Mouse (Mus musculus) megakaryocyte, adult 5-6 weeks (primary cell): Measurements from ENCODE around the gene Slf2. TPM values are rescaled to one million over a fixed set of nuclear protein-coding genes. Genes with fewer than 3 reads are reported as not detected.

Experiments
- ATAC-seq: 2 replicates; pipeline ENCODE4 v1.8.0; 2016; ENCODE audit warnings: mild to moderate bottlenecking, inconsistent platforms; ENCODE audit not compliant: poor library complexity, severe bottlenecking
- total RNA-seq, 2 experiments: library from RNA; stranded (forward) in 1 of 2; stranded (reverse) in 1 of 2; fragments of 153-499, 151-499 nt in 1 of 2; fragments of 221-1000, 200-1000 nt in 1 of 2; gene quantifications; 2 replicates each; pipeline versions ENCODE4 v1.2.3 to v1.2.4; 2015 to 2017

Slf2 gene
- total RNA-seq, 2 experiments from 2014 or later, result 27.8 to 36.3 TPM

DNA sequence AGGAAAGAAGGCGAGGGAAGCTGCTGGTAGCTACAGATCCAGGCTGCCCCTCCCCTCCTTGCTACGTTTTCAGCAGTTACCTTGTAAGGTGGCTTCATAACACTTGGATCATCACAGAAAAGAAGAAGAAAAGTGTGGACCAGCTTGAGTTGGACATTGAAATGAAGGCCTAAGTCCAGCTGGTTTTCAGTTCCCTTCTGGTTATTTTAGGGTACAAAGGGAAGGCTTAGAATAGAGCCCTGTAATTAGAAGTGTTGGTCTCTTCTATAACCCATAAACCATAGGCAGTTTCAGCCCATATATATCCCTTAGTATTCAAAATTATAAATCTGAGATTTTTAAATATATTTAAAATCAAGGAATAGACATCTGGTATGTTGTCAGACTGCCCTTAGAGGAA lies 49.8 kb downstream of the Slf2 start:
- no peak for ATAC-seq

DNA sequence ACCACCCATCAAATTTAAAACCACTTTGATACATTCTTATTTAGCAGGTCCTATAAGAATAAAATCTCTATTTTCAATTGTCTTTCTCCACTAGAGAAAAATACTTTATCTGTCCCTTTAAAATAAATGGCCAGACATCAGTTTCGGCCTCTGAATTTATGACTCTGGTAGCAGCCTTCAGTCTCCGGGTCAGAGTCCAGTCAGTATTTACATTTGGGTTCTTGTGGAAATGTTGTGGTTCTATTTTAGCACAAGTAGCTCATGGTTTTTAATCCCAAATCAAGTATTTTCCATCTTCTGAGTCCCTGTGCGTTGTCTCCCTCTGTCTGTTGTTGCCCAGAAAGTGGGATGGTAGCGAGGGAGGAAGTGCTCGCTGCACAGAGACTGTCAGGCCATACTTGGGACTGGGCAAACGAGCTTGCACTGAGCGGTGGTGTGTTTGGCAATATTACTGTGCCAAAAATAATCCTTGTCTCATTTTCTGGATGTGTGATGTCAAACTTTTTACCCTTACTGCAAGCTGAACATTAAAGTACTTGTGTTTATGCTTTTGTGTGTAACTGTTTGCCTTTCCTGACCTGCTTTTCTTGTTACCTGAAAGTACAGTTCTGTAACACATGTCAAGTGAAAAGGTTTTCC lies 51.6 kb downstream of the Slf2 start:
- no peak for ATAC-seq

DNA sequence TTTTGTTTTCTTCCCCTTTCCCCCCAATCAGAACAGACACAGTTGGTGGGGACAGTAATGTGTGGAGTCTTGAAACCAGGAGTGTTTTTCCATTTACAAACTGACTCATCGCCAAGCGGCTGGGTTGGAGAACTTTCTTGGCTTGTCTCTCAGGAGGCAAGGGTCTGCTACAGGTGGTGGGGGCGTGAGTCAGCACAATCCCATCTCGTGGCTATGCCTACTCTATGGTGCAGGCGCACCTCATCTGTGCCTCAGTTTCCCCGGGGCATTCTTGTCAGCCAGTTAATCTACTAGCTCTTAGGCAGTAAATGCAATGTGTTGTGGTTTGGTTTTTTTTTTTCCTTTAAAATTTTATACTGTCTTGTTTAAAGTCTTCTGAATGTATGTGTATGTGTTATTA lies 52.4 kb downstream of the Slf2 start:
- ATAC-seq, result no peak

DNA sequence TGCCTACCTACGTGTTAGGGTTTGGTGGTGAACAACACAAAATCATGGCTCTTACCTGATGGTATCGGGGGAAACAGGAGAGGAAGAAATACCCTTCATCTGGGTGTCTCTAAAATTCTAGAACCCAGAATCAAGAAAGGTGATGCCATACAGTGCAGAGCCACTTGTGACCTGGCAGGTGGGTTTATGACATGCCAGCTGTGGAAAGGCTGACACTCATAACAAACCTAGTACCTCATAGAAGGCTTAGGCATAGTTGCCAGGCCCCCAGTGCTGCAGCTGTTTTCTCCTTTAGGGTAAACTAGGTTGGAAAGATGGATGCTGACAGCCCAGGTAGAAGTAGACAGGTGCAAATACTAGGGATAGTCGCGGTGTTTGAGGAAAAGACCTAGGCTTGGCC lies 53.5 kb downstream of the Slf2 start:
- ATAC-seq, result no peak

DNA sequence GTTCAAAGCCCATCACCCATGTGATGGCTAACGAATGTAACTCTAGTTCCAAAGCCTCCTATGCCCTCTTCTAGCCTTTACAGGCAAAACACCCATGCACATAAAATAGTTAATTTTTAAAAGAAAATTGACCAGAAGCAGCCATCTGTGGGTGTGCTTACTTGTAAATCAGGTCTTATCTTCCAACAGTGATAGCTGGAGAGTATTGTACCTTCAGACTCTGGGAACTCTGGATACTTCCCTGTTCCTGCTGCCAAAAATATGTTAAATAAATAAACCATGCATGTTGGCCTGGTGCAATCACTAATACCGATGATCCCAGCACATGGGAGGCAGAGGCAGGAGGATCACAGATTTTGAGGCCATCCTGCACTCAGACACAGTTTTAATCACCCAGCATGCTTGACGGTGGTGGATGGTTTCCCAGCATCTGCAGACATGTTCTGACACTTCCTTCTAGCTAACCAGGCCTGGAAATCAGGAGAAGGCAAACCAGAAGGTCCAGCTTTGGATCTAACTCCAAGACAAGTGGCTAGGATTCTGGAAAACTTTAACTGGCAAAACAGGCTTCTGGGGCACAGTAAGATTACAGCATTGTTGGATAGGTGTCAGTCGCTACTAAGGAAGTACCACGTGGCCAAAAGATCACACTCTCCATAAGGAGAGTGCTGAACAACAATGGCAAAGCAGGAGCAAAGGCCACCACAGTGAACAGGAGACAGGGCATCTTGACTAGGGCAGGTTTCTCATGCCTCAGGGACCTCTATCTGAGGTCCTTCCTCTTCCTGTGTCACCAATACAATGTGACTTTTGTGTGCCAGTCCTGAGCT lies 54.4 kb downstream of the Slf2 start:
- ATAC-seq, result no peak

DNA sequence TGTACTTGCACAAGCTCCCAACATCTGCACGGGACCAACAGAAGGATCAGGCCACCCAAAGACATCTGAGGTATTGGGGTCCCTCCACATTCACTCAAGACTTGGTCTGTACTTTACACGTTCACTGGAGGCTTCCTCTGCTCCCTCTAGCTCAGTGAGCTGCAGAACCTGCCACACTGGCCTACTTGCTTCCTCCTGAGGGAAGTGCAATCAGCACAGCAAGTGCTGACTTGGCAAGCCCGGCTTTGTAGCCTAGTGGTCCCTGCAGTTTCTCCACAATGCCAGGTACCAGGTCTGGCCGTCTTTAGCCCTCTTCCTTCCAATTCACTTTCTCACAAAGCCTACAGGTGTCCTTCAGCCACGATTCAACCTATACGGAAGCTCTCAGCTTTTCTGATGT lies 56.1 kb downstream of the Slf2 start:
- ATAC-seq, result no peak

DNA sequence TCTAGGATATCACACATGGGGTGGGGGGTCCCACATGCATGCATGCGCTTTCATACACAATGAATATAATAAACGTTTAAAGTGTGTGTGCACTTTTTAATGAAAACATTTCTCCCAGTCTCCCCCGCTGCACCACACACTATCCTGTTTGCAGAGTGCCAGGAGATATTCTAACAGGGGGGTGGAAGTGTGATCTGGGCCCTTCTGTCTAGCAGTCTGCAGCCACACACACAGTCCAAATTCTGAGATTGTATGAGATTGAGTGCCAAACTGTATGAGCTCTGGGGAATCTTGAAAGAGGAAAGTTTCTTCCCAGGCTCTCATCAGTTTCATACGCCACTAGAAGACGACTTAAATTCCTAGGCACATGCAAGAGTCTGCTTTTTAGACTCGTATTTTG lies 56.9 kb downstream of the Slf2 start:
- ATAC-seq, result no peak

DNA sequence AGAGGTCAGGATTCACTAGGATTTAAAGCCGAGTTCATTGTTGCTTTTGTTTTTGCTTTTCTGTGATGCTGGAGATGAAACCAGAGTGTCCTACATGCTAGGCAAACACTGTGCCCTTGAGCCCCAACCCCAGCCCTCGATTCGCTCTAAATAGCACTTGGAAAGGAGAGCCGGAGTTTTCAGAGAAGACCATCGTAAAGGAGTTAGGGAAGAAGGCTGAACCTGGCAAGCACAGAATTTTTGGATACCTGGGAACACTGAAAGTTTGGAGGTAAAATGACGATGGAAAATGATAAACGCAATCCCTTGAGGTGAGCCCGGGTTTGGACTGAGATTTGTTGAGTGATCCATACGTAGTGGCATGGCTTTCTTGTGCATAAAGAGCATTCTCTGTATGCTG lies 57.4 kb downstream of the Slf2 start:
- ATAC-seq, result no peak

DNA sequence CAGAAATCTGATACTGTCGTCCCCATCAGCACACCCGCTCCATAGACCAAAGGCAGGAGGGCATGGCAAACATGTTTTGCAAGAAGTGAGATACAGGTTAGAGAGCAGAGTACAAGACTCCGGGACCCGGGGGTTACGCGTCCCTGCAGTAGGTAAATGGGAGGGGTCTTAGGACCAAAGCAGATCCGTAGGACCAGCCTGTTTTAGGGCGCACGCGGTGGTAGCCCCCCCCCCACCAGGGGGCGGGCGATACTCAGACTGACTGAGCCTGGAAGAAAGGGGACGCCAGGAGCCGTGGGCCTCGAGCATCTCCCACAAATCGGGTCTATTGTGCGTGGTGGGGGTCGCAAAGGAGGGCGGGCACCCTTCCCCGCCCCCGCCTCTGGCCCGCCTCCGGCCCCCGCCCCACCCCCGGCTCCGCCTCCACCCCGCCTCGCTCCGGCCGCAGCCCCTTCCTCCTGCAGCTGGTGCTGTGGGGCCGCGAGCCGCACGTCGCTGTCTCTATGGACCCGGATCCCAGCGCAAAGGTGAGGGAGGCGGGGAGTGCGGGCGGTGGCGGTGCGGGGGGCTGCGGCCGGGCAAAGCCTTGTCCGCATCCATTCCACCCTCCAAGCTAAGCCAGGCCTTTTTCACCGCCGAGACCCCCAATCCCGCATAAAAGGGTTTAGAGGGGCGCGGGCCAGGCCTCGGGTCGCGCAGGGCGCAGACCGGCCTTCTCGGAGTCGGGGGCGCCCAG lies 58.0 kb downstream of the Slf2 start, which contains the start of gene Sema4g:
Sema4g (plus strand) TSS at position 271 of the 736 bp plus-strand sequence.
- no peak for ATAC-seq

DNA sequence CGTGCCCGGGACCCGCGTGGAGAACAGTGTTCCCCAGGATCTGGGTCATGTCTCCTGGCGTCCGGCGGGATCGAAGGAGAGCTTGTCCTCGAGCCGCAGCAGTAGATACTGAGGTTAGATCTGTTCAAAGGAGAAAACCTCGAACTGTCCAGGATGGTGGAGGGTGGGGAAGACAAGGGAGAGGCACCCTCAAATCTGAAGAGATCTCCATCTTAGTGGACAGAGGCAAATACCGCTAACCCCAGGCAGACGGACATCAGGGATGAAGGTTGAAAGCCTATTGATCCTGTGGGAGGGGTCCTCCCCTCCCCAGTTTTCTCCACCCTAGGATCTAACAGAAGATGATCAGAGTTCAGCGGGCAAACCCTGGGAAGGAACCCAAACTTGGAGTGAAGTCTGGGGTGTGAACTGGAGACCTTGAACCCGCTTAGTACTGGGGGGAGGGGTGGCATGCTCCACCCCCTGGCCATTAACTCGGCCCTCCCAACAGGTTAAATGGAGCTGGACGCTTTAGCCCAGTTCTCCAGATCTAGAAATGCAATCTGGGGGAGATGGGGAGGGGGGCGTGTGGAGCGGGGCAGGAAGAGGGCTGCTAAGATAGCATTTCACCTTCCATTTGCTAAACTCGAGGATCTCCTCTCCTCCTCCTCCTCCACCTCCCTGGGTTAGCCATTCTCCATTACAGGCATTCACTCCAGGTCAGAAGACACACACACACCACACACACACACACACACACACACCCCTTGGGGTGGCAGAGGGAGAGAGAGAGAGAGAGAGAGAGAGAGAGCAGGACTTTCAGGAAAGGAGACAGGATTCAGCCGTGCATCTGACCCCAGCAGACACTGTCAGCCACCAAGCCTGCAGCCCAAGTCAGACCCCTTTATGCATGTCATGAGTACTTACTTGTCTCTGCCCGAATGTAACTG lies 58.9 kb downstream of the Slf2 start:
- ATAC-seq, result no peak

DNA sequence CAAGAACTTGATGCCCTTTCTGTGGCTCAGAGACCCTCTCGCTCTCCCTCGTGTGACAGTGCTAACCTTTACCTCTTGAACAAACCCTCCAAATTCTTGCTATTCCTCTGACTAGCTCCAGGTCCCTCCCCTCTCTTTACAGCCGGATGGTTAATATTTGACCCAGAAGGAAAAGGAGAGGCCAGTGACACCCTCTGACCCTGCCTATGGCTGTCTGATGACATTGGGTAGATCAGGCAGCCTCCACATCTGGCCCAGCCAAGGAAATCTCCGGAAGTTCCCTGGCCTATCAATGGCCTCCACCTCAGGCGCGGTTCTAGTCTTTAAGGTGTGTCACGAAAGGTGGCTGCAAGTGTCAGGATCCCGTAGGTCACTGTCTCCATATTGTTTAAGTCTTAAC lies 60.1 kb downstream of the Slf2 start:
- no peak for ATAC-seq

DNA sequence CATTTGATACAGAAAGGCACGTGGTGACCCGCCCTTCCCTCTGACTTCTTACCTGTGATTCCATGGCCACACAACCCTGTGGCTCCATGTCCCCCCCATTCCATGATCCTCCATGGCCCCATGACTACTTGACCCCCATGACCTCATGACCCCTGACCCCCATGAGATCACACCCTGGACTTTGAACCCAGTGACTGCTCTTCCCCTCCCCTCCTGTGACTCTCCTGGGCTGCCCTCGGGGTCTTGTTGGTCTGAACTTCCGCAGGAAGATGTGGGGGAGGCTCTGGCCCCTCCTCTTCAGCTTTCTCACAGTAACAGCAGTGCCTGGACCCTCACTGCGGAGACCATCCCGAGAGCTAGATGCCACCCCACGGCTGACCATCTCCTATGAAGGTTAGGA lies 61.3 kb downstream of the Slf2 start:
- ATAC-seq, result no peak

DNA sequence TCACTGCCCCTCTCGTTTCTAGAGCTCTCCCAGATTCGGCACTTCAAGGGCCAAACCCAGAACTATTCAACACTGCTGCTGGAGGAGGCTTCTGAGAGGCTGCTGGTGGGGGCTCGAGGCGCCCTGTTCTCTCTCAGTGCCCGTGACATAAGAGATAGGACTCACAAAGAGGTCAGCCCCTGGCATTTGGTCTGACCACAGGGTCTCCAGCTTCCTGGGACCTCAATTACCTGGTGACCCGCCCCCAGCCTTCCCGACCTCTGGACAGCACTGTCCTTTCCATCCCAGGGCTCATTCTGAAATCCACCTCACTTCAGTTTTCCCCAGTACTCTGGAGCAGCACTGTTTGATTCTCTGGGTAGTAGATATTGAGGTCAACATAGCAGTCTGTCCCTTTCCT lies 61.8 kb downstream of the Slf2 start:
- no peak for ATAC-seq

DNA sequence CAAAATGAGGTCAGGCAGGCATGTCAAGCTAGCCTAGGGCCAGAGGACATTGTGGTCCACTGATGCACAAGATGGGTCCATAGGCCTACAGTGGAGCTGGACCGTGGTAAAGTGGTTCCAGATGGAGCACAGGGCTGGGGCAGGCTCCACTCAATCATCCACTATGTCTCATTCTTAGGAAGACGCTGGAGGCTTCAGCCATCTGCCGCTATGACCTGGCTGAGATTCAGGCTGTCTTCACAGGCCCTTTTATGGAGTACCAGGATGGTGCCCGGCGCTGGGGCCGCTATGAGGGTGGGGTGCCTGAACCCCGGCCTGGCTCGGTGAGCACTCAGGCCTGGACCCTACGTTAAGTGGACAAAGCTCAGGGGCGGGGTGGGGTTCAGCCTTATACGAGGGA lies 66.8 kb downstream of the Slf2 start:
- no peak for ATAC-seq

DNA sequence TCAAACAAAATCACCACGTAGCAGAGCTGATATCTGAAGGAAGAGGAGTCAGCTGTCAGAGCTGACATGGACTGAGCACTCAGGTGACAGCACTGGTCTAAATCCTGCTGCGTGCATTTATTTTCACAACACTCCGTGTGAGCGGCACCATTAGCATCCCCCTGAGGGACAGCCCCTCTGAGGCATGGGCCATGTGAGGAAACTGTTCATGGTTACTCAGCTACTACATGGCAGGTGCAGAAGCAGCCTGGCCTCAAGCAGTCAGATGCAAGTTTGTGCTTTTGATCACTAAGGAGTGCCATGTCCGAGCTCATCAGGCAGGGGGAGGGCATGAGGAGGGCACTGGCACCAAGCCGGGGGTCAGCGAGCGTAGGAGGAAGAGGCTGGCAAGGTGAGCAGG lies 68.7 kb downstream of the Slf2 start:
- no peak for ATAC-seq

DNA sequence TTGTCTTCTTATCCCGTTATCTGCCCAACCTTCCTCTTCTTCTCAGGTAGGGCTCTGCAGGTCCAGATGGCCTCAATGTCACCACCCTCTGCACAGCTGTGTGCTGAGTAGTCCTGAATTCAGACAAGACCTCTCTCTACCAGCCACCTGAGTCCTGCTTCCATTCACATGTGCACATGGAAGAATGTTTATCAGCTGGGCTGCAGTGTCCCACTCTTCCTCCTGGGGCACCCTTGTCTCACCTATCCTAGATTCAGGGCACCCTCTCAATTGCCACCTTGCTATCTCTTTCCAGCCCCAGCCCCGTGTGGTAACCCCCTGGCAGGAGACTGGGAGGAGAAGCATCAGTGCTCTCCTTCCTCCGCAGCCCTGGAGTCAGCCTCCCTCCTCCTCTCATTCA lies 71.3 kb downstream of the Slf2 start:
- ATAC-seq, result no peak

DNA sequence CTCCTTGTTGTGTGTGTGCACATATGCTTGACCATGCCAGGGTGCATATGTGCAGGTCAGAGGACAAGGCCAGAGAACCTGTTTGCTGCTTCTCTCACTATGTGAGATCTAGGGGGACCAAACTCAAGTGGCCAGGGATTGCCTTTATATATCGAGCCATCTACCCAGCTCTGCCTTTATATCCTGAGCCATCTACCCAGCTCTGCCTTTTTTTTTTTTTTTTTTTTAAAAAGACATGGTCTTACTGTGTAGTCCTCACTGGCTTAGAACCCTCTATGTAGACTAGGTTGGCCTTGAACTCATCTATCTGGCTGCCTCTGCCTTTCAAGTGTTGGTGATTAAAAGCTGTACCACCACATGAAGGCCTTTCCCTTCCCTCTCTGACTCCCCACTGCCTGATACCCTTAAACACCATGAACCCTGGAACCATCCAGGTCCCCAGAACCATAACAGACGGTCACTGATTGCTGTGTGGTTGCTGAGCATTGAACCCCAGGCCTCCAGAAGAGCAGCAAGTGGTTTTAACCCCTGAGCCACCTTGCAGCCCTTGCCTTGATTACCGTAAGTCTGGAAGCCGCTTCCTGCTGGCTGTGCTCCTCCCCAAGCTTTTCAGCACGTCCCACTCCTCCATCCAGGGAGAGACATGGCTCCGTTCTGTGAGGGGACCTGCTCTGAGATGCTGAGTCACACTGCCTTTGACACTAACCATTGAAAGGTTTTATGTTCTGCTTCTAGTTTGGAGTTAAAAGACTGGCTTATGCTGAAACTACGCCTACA lies 73.0 kb downstream of the Slf2 start:
- no peak for ATAC-seq

DNA sequence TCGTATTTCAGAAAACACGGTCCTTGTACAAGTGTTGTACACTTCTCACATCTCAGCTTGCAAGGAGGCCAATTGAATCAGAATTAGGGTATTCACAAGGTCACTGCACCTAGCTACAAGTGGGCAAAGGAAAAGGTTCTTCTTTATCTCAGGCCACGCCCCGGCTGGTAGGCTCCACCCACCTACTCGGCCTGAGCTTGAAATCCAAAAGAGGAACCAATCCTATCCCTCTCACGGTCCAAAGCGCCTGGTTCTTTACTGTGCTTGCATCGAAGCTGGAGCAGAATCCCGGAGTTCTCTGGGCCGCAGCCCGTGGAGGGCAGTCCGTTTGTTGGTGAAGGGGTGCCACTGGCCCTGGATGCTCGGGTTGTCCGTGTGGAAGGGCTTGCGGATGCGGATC lies 74.5 kb downstream of the Slf2 start, which contains the start of gene Twnk:
Twnk (plus strand) TSS at position 220 of the 400 bp plus-strand sequence.
- peak; percentile 76 for ATAC-seq

DNA sequence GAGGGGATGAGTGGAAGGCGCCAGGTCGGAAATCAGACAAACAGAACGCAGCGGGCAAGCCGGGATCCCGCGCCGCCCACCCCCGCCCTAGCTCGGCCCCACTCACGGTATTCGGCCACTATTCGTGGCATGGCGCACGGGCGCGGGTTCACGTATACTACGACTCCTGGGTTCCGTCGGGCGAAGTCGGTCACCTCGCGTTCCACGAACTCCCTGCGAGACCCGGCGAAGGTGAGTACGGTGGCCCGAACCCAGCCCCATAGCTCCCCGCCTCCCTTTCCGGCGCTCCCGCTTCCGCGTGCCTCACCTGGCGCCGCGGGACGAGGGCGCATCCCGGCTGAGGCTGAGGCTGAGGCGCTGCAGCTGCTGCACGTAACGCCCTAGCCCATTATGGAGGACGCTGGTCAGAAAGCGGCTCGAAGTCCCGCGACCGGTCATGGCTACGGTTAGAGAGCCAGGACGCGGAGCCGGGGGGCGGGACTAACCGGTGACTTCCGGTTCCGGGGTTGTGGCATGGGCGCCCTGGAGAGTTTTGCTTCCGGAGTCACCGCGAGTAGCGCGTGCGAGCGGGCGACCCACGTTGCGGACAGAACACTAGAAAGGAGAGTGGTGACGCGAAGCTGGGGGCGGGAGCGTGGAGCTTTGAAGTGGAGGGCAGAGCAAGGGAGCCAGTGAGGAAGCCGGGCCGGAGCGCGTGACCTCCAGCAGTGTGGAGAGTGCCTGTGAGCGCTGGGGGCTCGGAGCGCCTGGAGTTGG lies 75.2 kb downstream of the Slf2 start, which contains the start of gene Mrpl43:
Mrpl43 (minus strand) TSS at position 486 of the 756 bp plus-strand sequence.
- ATAC-seq, result peak; percentile 93
